Mouse (Mus musculus) frontal cortex, postnatal 36 days (tissue): ENCODE data around the gene Lrrc71.

ENCODE experiments used
- DNase-seq, 2 experiments: peaks; one replicate each; pipeline ENCODE4 v3.0.0; 2022; ENCODE audit warnings: low spot score in 2 of 2

Gene Lrrc71

DNA sequence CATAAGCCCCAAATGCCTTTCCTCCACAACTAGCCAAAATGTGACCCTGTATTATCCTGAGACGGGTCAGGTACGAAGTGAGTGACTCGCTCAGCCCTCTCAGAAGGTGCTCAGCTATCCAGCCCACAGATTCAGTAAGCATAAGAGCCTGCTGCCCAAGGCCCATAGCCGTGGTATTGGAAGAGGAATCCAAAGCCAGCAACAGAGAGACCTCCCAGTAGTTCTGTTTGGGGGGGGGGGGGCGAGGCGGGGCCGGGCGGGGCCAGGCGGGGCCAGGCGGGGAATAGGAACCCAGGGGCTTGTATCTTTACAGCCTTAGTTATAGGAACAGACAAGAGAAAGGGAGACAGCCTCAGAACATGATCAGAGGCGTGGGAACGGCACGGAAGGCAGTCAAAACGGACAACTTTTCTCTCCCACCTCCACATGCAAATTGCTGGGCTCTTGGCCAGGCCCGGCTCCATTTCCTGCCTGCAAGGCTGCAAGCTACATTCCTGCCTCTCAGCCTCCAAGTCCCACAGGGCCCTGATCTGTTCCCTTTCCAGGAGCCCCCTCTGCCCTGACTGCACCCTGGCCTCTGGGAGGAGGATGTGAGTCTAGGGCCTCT, 15.4 kb upstream of the Lrrc71 start:
- DNase-seq = peak; percentile 84 to 88

DNA sequence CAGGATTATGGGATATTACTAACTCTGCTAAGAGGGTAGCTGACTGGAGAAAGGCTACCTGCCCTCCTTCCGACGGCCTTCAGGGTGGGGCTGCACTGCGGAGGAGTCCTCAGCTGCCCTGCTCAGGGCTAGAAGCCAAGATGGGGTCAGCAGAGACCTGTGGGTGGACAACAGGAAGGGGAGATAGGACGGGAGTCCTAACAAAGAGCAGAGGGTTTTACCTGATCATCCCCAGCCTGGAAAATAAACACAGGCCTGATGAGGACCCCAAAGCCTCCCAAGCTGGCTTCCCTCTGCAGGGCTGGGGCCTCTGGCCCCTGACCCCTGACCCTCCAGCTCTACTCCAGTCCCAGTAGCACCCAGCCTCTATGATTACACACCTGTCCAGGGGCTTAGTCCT, 14.8 kb upstream of the Lrrc71 start:
- no peak for DNase-seq

DNA sequence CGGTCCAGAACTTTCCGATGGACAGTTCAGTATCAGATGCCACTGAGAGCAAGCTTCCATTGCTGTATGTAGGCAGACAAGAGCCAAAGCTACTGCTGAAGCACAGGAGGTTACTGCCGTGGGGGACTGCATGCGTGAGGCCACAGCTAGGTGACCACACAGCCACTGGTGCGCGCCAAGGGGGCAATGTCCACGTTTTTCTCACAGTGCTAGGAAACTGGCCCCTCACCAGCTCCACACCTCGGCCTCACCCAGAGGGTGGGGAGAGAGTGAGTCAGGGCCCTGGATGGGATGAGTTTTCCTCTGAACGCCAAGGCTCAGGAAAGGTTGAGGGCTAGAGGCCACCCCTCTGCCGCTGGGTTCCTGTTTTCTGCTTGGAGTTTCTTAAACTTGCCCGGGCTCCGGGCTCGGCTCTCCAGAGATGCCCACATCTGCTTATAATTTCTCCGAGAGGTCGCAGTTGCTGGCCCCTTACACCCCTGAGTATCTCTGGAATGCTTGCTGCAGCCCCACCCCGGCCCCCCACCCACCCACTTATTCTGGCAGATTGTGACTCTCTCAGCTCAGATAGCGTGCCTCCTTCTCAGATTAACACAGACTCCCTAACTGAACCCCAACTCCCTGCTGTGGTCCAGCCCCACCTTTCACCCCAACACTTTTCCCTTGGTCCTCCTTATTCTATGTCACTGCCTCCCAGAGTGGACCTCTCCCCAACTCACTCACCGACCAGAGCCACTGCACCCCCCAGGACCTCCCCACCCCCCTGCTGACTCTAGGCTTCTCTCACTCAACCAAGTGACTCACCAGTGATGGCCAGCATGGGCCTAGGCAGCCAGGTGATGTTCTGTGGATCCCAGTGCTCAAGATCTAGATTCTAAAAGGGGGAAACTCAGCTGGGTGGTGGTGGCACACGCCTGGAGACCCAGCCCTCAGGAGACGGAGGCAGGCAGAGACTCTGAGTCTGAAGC, 13.3 kb upstream of the Lrrc71 start:
- no peak for DNase-seq

DNA sequence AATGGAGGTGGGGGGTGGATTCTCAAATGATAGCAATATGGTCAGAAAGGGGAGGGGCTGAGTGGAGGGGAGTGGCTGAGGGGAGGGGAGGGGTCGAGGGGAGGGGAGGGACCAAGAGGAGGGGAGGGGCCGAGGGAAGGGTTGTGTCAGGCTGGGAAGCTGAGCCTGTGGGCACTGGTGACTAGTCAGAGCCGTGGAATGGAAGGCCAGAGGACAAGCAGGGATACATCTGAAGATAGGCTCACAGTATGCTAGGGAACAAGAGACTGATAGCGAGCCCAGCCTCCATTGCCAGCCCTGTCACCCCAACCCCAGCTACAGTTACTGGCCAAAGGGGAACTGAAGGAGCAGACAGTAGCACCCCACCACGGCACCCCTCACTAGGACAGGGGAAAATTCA, 10.2 kb upstream of the Lrrc71 start:
- DNase-seq = no peak

DNA sequence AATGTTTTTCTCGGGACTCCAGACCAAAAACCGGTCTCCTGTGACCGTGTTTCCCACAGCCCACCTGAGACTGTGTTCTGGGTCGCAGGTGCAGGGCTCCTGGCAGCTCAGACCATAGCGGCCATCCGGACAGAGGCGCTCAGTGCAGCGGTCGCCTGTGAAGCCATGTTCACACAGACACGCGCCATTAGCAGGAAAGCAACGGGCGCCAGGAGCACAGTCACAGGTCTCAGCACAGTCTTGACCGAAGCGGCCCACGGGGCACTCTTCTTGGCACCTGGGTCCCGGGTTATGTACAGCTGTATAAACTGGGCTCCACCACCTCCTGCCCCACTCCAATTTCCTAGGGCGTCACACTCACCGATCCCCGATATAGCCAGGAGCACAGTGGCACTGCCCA, 8.1 kb upstream of the Lrrc71 start:
- no peak for DNase-seq

DNA sequence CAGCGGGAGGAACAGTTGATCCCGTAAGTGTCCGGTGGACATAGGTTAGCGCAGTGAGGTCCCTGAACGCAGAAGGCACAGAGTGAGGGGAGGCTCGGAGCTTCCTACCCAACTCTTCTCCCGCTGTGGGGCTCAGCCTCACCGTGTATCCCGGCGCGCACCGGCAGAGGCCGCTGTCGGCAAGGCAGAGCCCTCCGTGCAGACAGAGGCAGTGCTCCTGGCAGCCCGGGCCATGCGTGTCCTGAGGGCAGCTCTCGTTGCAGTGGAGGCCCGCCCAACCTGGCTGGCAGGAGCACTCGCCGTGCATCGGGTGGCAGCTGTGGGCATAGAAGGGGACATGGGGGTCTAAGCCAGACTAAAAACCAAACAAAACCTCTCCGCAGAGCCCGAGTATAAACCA, 7.5 kb upstream of the Lrrc71 start:
- peak; percentile 86 to 87 for DNase-seq

DNA sequence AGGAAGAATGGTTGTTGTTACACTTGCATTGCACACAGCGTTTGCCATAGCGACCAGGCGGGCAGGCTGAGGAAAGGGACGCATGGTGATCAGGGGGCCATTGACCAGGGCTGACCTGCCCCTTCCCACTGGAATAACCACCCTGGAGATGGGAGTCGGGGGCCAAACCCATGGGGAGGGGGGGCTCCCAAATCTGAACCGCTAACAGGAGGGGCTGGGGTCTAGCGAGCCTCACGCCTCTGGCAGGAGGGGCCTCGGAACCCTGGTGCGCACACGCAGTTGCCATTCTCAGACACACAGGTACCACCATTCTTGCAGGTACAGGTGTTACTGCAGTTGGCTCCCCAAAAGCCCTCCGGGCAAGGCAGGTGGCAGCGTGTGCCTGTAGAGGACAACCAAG, 5.4 kb upstream of the Lrrc71 start:
- DNase-seq = no peak

DNA sequence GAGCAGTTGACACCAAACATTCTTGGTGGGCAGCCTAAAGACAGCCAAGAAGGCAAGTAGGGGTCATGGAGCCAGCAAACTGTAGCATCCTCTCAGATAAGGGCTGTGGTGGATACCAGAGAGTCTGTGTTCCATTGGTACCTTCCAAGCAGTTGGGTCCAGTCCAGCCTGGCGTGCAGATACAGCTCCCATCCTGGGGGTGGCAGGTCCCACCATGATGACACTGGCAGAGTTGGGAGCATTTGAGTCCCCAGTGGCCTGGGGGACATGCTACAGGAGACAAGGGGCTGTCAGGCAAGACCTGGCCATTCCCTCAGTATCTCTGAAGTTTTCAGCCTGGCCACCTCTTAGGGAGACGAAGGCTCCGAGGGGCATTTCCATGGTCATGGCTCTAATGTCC, 4.1 kb upstream of the Lrrc71 start:
- DNase-seq = no peak

DNA sequence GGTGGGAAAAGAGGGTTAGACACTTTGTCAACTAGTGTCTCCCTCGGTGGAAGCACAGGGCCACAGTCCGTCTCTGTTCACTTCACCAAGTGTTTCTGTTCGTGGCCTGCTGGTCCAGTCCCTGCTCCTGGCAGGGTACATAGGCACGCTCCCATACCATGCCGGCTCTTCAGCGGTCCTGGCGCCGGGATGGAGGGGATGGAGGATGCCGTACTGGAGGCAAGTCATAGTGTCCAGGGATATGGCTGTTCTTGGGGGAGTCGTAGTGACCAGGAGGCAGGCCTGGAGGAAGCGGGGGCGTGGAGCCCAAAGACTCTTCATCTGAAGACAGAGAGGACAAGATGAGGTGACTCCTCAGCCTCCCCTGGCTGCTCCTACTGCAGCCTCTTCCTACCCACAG, 1.6 kb upstream of the Lrrc71 start:
- DNase-seq = no peak

DNA sequence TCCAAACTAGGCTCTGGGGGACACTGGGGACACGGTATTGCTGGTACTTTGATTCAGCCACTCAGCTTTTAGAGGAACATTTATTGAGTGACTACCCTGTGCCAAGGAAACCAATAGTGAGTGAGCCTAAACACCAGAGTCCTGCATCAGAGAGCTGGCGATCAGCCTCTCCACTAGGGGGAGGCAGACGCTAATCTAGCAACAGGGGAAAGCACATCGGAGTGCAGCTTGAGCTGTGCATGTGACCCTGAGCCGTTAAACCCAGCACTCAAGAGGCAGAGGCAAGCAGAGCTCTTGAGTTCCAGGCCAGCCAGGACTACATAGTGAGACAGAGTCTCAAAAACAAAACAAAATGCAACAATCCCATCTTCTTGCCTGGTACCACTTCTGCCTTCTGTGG, 611 bp upstream of the Lrrc71 start:
- peak; percentile 33 to 58 for DNase-seq

DNA sequence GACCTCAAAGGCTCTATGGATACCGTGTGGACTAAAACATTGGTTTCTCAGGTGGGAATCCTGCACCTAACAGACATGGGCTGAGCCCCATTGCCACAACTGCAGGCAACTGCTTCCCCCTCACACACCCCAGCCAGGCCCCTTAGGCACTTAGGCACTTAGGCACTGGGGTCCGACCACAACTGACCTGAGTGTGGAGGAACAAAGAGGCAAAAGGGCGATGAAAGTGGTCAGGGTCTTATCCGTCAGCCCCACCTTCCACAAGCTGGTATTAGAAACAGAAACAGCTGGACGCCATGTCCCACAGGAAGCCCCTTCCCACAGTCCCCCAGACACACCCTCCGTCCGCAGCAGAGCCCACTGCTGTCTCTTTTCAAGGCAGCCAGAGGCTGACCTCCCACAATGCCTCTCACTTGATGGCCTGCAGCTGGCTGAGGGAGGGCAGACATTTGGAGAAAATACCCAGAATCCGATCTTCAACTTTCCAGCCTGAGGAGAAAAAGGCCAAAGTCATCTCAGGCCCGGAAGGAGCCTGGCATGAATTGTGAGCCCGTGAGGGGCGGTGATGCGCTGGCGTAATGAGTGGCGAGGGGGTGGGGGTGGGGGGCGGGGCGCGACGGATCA, 3.3 kb downstream of the Lrrc71 start:
- no peak for DNase-seq

DNA sequence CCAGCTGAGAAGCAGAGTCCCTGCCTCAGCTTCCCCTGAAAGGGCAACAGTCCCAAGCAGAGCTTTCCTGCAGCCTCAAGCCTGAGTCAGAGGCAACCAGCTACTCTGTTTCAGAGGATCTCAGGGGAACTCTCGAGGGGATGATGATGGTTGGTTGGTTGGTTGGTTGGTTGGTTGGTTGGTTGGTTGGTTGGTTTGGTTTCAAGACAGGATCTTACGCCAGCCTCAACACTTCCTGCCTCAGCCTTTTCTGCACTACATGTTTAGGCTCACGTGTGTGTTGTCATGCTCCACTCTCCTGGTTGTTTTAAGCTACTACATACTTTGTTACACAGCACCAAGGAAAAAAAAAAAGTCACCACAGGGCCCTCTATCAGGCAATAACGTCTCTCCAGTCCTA, 4.5 kb downstream of the Lrrc71 start:
- no peak for DNase-seq

DNA sequence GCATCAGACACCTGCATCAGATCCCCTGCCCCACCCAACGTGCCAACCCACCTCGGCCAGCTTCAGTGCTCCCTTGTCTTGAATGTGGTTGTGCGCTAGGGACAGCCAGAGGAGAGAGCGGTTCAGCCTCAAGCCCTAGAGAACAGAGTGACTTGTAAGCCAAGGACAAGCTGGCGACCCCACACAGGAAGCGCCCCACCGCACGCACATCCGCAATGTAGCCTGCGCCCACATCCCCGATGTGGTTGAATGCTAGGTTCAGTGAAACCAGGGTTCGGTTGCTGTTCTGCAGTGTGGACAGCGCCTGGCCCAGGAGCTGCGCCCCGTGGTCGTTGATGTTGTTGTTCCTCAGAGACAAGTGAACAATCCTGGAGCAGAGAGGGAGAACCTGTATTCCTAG, 5.7 kb downstream of the Lrrc71 start:
- DNase-seq = no peak

DNA sequence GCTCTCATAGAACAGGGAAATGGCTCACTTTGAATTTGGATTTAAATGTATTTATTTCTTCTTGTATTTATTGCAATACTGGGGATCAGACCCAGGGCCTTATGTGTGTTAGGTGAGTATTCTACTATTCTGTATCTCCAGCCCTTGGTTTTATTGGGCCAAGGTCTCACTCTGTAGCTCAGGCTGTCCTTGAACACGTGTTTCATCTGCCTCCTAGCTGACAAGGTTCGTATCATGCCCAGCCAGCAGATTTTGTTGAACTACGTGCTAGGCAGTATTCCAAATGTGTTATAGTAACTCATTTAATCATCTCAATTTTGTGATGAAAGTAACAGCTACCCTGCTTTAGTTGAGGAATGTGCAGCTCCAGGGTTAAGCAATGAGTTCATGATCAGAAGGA, 6.4 kb downstream of the Lrrc71 start:
- DNase-seq = no peak

DNA sequence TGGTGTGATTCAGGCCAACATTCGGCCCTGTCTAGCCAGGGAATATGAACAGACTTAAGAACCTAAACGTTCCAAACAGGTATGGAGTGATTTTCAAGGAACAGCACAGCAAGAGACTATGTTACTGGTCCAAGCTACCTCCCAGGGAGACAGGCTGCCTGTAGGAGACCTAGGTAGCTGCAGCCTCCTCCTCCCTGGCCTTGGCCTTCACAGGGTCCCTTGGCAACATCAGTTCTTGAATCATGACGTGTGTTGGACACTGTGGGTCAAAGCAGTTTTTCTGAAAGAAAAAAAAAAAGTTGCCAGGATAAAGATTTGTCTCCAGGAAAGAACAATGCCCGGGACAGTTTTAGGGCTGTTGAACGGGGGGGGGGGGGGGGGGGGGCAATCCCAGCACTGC, 9.5 kb downstream of the Lrrc71 start:
- DNase-seq = no peak

DNA sequence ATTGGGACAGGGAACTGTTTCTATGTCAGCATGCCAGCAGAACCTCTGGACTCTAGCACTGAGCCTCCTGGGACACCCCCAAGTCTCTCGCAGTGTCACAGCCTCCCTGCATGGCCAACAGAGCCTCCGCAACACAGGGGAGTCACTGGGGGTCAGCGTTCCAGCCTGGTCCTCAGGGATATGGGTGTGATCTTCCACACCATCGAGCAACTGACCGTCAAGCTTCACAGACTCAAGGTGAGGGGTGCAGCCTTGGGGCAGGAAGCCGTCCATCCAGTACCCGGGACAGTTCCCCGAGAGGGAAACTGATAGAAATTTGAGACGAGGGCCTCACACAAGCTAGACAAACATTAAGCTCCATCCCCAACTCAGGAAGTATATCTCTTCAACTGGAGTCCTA, 13.1 kb downstream of the Lrrc71 start:
- DNase-seq = no peak

DNA sequence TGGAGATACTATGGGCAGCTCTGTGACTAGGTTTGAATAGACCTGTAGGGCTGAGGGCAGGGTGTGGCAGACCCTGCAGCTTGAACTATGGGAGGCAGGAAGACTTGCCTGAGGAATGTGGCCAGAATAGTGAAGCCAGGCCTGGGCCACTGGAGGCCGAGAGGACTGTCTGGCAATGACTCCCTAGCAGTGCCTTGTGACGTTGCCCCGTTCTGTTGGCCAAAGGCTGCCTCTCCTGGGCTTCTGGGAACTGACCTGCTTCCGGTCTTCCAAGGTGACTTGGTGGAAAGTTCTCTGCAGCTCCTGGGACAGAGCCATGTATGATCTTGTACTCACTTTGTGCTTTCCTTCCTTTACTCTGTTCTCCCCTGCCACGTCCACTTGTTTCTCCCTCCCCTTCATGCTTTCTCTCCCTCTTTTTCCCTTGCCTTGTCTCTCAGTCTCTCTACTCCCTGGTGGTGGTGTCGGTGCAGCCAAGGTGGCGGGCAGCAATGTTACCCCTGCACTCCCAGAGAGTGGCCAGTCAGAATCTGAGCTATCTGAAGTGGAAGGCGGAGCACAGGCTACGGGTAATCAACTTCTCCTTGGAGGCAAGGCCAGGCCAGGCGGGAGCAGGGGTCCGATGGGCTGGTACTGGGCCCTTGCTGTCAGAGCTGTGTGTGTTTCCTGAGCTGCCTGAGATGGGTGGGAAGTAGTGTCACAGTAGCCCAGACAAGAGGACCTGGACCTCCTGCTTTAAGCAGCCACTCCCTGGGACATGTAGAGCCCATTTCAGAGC, 14.3 kb downstream of the Lrrc71 start:
- no peak for DNase-seq

DNA sequence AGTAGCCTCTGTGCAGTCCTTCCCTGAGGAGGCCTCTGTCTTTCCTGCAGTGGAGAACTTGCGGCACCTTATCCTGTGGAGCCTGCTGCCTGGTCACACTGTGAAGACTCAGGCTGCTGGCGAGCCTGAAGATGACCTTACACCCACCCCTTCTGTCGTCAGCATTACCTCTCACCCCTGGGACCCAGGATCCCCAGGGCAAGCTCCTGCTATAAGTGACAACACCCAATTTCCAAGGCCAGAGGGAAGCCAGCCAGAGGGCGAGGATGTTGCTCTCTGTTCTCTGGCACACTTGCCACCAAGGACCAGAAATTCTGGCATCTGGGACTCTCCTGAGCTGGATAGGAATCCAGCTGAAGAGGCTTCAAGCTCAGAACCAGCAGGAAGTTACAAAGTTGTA, 15.3 kb downstream of the Lrrc71 start:
- DNase-seq = no peak

DNA sequence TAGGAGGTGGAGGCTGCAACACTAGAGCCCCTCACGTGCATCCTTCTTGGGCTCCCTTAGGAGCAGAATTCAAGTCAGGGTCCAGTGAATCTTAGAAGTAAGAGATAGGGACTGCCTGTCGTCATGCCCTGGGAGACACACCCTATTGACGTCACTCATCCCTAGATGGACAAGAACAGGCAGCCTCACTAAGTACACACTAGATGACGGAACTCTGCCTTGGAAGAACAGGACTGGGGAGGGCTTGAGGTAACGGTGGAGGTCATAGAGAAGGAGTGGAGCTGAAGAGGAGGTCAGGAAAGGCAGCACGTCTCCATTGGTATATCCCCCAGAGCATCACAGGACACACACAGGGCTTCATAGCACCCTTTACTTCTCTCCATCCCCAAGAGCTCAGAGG, 19.7 kb downstream of the Lrrc71 start:
- no peak for DNase-seq

DNA sequence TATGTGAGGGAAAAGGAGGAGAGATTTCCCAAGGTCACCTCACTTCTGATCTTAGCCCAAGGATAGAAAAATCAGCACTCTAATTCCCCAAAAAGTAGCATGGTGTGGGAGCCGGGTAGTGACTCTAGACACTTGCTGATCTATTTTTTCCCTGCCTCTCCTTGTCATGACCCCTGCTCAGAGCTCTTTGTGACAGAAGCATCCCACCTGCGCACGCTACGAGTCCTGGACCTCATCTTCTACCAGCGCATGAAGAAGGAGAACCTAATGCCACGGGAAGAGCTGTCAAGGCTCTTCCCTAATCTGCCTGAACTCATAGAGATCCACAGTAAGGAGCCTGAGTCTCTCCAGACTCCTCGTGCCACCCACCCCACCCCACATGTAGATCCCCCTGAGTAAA, 22.2 kb downstream of the Lrrc71 start:
- no peak for DNase-seq

DNA sequence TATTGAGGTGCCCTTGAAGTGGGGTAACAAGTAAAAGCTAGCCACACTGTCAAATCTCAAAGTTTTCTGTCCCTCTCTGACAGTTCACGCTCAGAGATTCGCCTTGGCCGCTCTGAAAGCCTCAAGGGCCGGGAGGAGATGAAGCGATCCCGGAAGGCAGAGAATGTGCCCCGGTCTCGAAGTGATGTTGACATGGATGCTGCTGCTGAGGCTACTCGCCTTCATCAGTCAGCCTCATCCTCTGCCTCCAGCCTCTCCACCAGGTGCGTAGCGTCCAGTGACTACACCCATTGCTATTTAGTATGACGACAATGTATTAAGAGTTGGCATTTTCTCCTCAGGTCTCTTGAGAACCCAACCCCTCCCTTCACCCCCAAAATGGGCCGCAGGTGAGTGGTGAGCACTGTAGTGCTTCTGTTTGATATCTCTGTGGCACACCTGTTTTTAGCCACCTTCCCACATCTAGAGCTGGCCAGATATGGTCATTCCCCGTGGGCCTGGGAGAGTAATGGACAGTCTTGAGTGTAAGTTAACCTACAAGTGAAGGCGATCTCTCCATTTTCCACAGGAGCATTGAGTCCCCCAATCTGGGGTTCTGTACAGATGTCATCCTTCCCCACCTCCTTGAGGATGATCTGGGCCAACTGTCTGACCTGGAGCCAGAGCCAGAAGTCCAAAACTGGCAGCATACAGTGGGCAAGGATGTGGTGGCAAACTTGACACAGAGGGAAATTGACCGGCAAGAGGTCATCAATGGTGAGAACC, 22.8 kb downstream of the Lrrc71 start:
- DNase-seq = no peak
